Mouse (Mus musculus) cortical plate, adult 2 months (tissue): Measurements from ENCODE around the gene Gata5.

Source experiments
- CTCF ChIP-seq: fragments of 200-500 bp; IDR thresholded peaks from 2 replicates; pipeline ENCODE4 v1.5.1; 2011; ENCODE audit warnings: mild to moderate bottlenecking, control low read depth, low read length; ENCODE audit not compliant: insufficient read depth; ENCODE audit errors: extremely low read depth
- POLR2A ChIP-seq: fragments of 200-500 bp; IDR thresholded peaks from 2 replicates; pipeline ENCODE4 v1.6.1; 2011; ENCODE audit warnings: mild to moderate bottlenecking, low read length, control low read depth; ENCODE audit not compliant: insufficient read depth; ENCODE audit errors: extremely low read depth

- no peak for TF ChIP-seq POLR2A
- no peak for TF ChIP-seq CTCF
Measured at GRCm38 (mm10) chr2:180329466-180329865, 5.0 kb downstream of the Gata5 start.
